Mouse (Mus musculus): Measurements from ENCODE around the gene Il12rb2. TPM values are rescaled to one million over a fixed set of nuclear protein-coding genes. Genes with fewer than 3 reads are reported as not detected.

The Il12rb2 gene
- 0.13 and 0.14 TPM in 2 replicates for polyA plus RNA-seq (2014; fragmentation: Nextera tagmentation; extraction: Ambion mirVana)

GRCm38 (mm10) chr6:67375982-67376391 lies at the start of gene Il12rb2:
TSS of gene Il12rb2 (minus strand) at chr6:67376188.
- Histone ChIP-seq H3K4me1 (ENCODE audit: control insufficient read depth, insufficient read depth, low read length) (no peaks in the 10 kb centered on the region), H3K27me3 (ENCODE audit: control insufficient read depth, insufficient read depth, low read length) (peaks cover 9% of the 10 kb centered on the region), H3K27ac (ENCODE audit: low read depth, low read length) (no peak within 1 kb of the TSS), H3K36me3 (ENCODE audit: control insufficient read depth, insufficient read depth, low read length) (no peaks in the 10 kb centered on the region), H3K9me3 (ENCODE audit: control insufficient read depth, low read length) (no peaks in the 10 kb centered on the region), H3K4me3 (ENCODE audit: low read depth, low read length) (no peak within 1 kb of the TSS; the same call in 1 of the 2 replicates), H3K9ac (ENCODE audit: low read length) (no peak within 1 kb of the TSS), H3K4me2 (ENCODE audit: low read depth) (peak within 1 kb of the TSS; percentile 58)
- DNase-seq (ENCODE audit: low spot score) (peak; percentile 13), ATAC-seq (ENCODE audit: insufficient read depth, low FRiP score, low TSS enrichment) (no peak)
- WGBS: 3% methylated on average over 26 of the region's 26 CpGs

GRCm38 (mm10) chr6:67421761-67422160 lies 45.8 kb upstream of the Il12rb2 start:
- Histone ChIP-seq H3K36me3 (ENCODE audit: control insufficient read depth, insufficient read depth, low read length) (no peaks in the 10 kb centered on the region), H3K4me2 (ENCODE audit: low read depth) (no peak overlapping the region), H3K27me3 (ENCODE audit: control insufficient read depth, insufficient read depth, low read length) (no peaks in the 10 kb centered on the region), H3K4me1 (ENCODE audit: control insufficient read depth, insufficient read depth, low read length) (no peaks in the 10 kb centered on the region), H3K9ac (ENCODE audit: low read length) (no peak overlapping the region), H3K9me3 (ENCODE audit: control insufficient read depth, low read length) (no peaks in the 10 kb centered on the region), H3K4me3 (ENCODE audit: low read depth, low read length) (no peak overlapping the region), H3K27ac (ENCODE audit: low read depth, low read length) (no peak overlapping the region)
- 79% methylated on average over 5 of the region's 5 CpGs for WGBS
- ATAC-seq (ENCODE audit: insufficient read depth, low FRiP score, low TSS enrichment) (no peak), DNase-seq (ENCODE audit: low spot score) (no peak)

GRCm38 (mm10) chr6:67416557-67416956 lies 40.6 kb upstream of the Il12rb2 start:
- DNase-seq (ENCODE audit: low spot score) (no peak), ATAC-seq (ENCODE audit: insufficient read depth, low FRiP score, low TSS enrichment) (no peak)
- WGBS: 82% methylated on average over 3 of the region's 3 CpGs
- no peaks in the 10 kb centered on the region for H3K4me1 ChIP-seq (ENCODE audit: control insufficient read depth, insufficient read depth, low read length)
- H3K9ac ChIP-seq (ENCODE audit: low read length): no peak overlapping the region
- no peaks in the 10 kb centered on the region for H3K9me3 ChIP-seq (ENCODE audit: control insufficient read depth, low read length)
- no peak overlapping the region for H3K4me3 ChIP-seq (ENCODE audit: low read depth, low read length)
- no peaks in the 10 kb centered on the region for H3K27me3 ChIP-seq (ENCODE audit: control insufficient read depth, insufficient read depth, low read length)
- H3K4me2 ChIP-seq (ENCODE audit: low read depth): no peak overlapping the region
- H3K36me3 ChIP-seq (ENCODE audit: control insufficient read depth, insufficient read depth, low read length): no peaks in the 10 kb centered on the region
- no peak overlapping the region for H3K27ac ChIP-seq (ENCODE audit: low read depth, low read length)

GRCm38 (mm10) chr6:67415276-67415675 lies 39.3 kb upstream of the Il12rb2 start:
- Histone ChIP-seq H3K4me3 (ENCODE audit: low read depth, low read length) (no peak overlapping the region), H3K36me3 (ENCODE audit: control insufficient read depth, insufficient read depth, low read length) (no peaks in the 10 kb centered on the region), H3K4me1 (ENCODE audit: control insufficient read depth, insufficient read depth, low read length) (no peaks in the 10 kb centered on the region), H3K9ac (ENCODE audit: low read length) (no peak overlapping the region), H3K9me3 (ENCODE audit: control insufficient read depth, low read length) (no peaks in the 10 kb centered on the region), H3K27ac (ENCODE audit: low read depth, low read length) (no peak overlapping the region), H3K27me3 (ENCODE audit: control insufficient read depth, insufficient read depth, low read length) (no peaks in the 10 kb centered on the region), H3K4me2 (ENCODE audit: low read depth) (no peak overlapping the region)
- WGBS: 95% methylated on average over 5 of the region's 5 CpGs
- no peak for DNase-seq (ENCODE audit: low spot score)
- no peak for ATAC-seq (ENCODE audit: insufficient read depth, low FRiP score, low TSS enrichment)

- ATAC-seq (ENCODE audit: insufficient read depth, low FRiP score, low TSS enrichment): no peak
These were observed 37.4 kb upstream of the Il12rb2 start for GRCm38 (mm10) chr6:67413378-67413777.

GRCm38 (mm10) chr6:67405281-67405682 lies 29.3 kb upstream of the Il12rb2 start:
- 49% methylated on average over 3 of the region's 3 CpGs for WGBS

More at GRCm38 (mm10) chr6:67413378-67413777, 37.4 kb upstream of the Il12rb2 start:
- H3K4me2 ChIP-seq (ENCODE audit: low read depth): no peak overlapping the region
- H3K36me3 ChIP-seq (ENCODE audit: control insufficient read depth, insufficient read depth, low read length): no peaks in the 10 kb centered on the region
- no peak for DNase-seq (ENCODE audit: low spot score)
- H3K4me3 ChIP-seq (ENCODE audit: low read depth, low read length): no peak overlapping the region
- 85% methylated on average over 2 of the region's 2 CpGs for WGBS
- no peaks in the 10 kb centered on the region for H3K9me3 ChIP-seq (ENCODE audit: control insufficient read depth, low read length)
- H3K27me3 ChIP-seq (ENCODE audit: control insufficient read depth, insufficient read depth, low read length): no peaks in the 10 kb centered on the region
- H3K9ac ChIP-seq (ENCODE audit: low read length): no peak overlapping the region
- H3K4me1 ChIP-seq (ENCODE audit: control insufficient read depth, insufficient read depth, low read length): no peaks in the 10 kb centered on the region
- no peak overlapping the region for H3K27ac ChIP-seq (ENCODE audit: low read depth, low read length)

GRCm38 (mm10) chr6:67399551-67399950 lies 23.6 kb upstream of the Il12rb2 start:
- WGBS: 84% methylated on average over 5 of the region's 5 CpGs
- Histone ChIP-seq H3K27ac (ENCODE audit: low read depth, low read length) (no peak overlapping the region), H3K27me3 (ENCODE audit: control insufficient read depth, insufficient read depth, low read length) (no peaks in the 10 kb centered on the region), H3K4me2 (ENCODE audit: low read depth) (no peak overlapping the region), H3K4me3 (ENCODE audit: low read depth, low read length) (no peak overlapping the region), H3K36me3 (ENCODE audit: control insufficient read depth, insufficient read depth, low read length) (no peaks in the 10 kb centered on the region), H3K4me1 (ENCODE audit: control insufficient read depth, insufficient read depth, low read length) (no peaks in the 10 kb centered on the region), H3K9ac (ENCODE audit: low read length) (no peak overlapping the region), H3K9me3 (ENCODE audit: control insufficient read depth, low read length) (no peaks in the 10 kb centered on the region)
- ATAC-seq (ENCODE audit: insufficient read depth, low FRiP score, low TSS enrichment): no peak
- no peak for DNase-seq (ENCODE audit: low spot score)

More at GRCm38 (mm10) chr6:67405281-67405682, 29.3 kb upstream of the Il12rb2 start:
- Histone ChIP-seq H3K9me3 (ENCODE audit: control insufficient read depth, low read length) (no peaks in the 10 kb centered on the region), H3K4me3 (ENCODE audit: low read depth, low read length) (no peak overlapping the region), H3K4me2 (ENCODE audit: low read depth) (no peak overlapping the region), H3K36me3 (ENCODE audit: control insufficient read depth, insufficient read depth, low read length) (no peaks in the 10 kb centered on the region), H3K4me1 (ENCODE audit: control insufficient read depth, insufficient read depth, low read length) (no peaks in the 10 kb centered on the region), H3K27me3 (ENCODE audit: control insufficient read depth, insufficient read depth, low read length) (no peaks in the 10 kb centered on the region), H3K27ac (ENCODE audit: low read depth, low read length) (no peak overlapping the region), H3K9ac (ENCODE audit: low read length) (no peak overlapping the region)
- DNase-seq (ENCODE audit: low spot score) (no peak), ATAC-seq (ENCODE audit: insufficient read depth, low FRiP score, low TSS enrichment) (no peak)

GRCm38 (mm10) chr6:67365785-67366184 lies 10.2 kb downstream of the Il12rb2 start:
- Histone ChIP-seq H3K4me2 (ENCODE audit: low read depth) (no peak overlapping the region), H3K27ac (ENCODE audit: low read depth, low read length) (no peak overlapping the region), H3K27me3 (ENCODE audit: control insufficient read depth, insufficient read depth, low read length) (no peaks in the 10 kb centered on the region), H3K9me3 (ENCODE audit: control insufficient read depth, low read length) (no peaks in the 10 kb centered on the region), H3K36me3 (ENCODE audit: control insufficient read depth, insufficient read depth, low read length) (no peaks in the 10 kb centered on the region), H3K4me1 (ENCODE audit: control insufficient read depth, insufficient read depth, low read length) (no peaks in the 10 kb centered on the region), H3K9ac (ENCODE audit: low read length) (no peak overlapping the region), H3K4me3 (ENCODE audit: low read depth, low read length) (no peak overlapping the region)
- ATAC-seq (ENCODE audit: insufficient read depth, low FRiP score, low TSS enrichment) (no peak), DNase-seq (ENCODE audit: low spot score) (no peak)
- 92% methylated on average over 4 of the region's 4 CpGs for WGBS

- no peaks in the 10 kb centered on the region for H3K9me3 ChIP-seq (ENCODE audit: control insufficient read depth, low read length)
- no peak overlapping the region for H3K4me3 ChIP-seq (ENCODE audit: low read depth, low read length)
- ATAC-seq (ENCODE audit: insufficient read depth, low FRiP score, low TSS enrichment) (no peak), DNase-seq (ENCODE audit: low spot score) (no peak)
- 64% methylated on average over 6 of the region's 6 CpGs for WGBS
- H3K27ac ChIP-seq (ENCODE audit: low read depth, low read length): no peak overlapping the region
- H3K36me3 ChIP-seq (ENCODE audit: control insufficient read depth, insufficient read depth, low read length): no peaks in the 10 kb centered on the region
- H3K9ac ChIP-seq (ENCODE audit: low read length): no peak overlapping the region
- no peaks in the 10 kb centered on the region for H3K4me1 ChIP-seq (ENCODE audit: control insufficient read depth, insufficient read depth, low read length)
- no peaks in the 10 kb centered on the region for H3K27me3 ChIP-seq (ENCODE audit: control insufficient read depth, insufficient read depth, low read length)
- no peak overlapping the region for H3K4me2 ChIP-seq (ENCODE audit: low read depth)
These were observed 27.9 kb downstream of the Il12rb2 start for GRCm38 (mm10) chr6:67348065-67348464.

All from neural tube, embryonic 11.5 days (tissue).